Mouse (Mus musculus) thymus, postnatal 0 days (tissue): Measurements from ENCODE around the gene Tnni2. TPM values are rescaled to one million over a fixed set of nuclear protein-coding genes. Genes with fewer than 3 reads are reported as not detected.

Source experiments
- DNase-seq: peaks from one replicate; pipeline ENCODE4 v3.0.0-alpha.2; 2015; ENCODE audit warnings: low spot score
- polyA plus RNA-seq: library from polyadenylated mRNA; unstranded; fragments of >200 nt; fragmentation: Nextera tagmentation; extraction: Ambion mirVana; gene quantifications from 2 replicates; pipeline ENCODE4 v1.2.1, GENCODE M21; 2015

Tnni2 gene
- polyA plus RNA-seq, 1 experiment from 2014 or later, result 14.1 TPM

- no peak for DNase-seq
These were observed 17.2 kb downstream of the Tnni2 start for GRCm38 (mm10) chr7:142458676-142459298.

GRCm38 (mm10) chr7:142459299-142459691, 17.7 kb downstream of the Tnni2 start:
- no peak for DNase-seq

GRCm38 (mm10) chr7:142460636-142461077, 19.0 kb downstream of the Tnni2 start, which contains the start of gene Lsp1:
Lsp1 (plus strand) TSS chr7:142460809.
- DNase-seq, result peak; percentile 76

DNA sequence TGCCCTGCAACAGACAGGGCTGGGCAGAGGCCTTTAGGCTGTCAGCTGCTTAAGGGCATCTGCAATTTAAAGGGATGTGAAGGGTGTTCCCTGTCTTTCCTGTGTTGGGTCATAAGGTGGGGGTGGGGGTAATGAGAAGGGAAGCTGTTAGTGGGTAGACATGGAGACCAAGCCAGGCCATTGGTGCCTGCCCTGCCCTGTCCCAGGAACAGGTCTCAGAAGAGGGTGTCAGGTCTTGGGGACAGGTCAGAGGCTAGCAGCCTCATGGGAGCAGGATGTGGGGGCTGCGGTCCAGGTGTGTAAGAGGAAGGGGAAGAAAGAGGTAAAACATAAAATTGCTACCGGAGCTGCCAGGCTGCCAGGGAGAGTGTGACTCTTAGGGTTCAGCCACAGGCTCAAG, 19.8 kb downstream of the Tnni2 start:
- DNase-seq, result no peak

DNA sequence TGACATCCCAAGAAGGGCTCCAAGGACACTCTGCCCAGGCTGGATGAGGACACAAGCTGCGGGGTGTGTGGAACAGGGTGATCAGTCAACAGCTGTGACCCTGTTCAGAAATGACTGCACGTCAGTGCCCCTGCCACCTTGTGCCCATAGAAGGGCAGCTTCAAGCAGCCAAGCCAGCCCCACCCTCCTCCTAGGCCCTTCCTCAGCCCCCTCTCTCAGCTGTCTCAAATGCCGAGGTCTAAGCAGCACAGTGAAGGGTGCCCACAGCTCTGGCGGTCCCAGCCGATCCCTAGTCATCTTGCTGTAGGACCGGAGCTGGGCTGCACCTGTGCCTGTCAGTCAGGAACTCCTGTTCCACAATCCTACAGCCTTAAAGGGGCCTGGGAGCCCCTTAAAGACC, 20.6 kb downstream of the Tnni2 start:
- no peak for DNase-seq

- DNase-seq, result no peak
These were observed 21.0 kb downstream of the Tnni2 start for GRCm38 (mm10) chr7:142462594-142463078.

DNA sequence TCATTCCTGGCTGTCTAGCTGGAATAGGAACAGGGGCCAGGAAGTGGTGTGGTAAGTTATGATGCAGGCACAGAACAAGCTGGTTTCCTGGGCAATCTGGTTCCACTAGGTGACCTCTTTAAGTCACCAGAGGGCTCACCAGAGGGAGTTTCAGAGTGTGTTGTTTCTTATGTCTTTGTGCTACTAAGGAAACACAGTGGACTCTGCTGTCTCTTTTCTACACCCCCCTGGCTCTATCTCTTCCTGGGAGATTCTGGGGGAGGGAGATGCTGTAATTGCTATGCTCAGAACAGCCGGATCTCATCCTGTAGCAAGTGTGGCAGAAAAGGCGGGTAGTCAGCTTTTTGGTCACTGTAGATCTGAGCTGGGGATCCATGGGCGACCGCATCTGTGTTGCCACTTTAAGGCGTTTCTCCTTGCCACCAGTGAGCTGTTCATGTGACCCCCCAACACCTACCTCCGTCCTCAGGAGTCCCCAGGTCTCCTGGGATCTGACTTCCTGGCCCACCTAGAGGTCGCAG, 28.6 kb downstream of the Tnni2 start:
- no peak for DNase-seq

GRCm38 (mm10) chr7:142470808-142471413, 29.3 kb downstream of the Tnni2 start:
- DNase-seq, result no peak

DNA sequence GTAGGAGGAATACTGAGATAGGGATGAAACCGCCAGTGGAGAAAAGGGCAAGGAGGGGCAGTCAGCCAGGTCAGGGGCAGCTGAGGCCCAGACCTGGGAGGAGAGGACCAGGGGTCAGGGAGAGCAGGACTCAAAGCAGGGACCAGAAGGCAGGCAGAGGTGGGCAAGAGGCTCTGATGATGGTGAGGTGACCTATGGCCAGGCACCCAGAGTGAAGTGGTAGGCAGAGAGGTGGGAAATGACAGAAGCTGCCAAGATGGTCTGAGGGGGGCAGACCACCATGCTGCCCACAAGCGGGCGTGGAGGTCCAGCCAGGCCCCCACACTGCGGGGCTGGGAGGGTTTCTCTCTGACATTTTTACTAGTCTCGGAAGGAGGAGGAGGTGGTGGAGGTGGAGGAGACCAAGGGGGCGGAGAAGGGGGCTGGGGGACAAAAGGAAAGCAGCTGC, 29.8 kb downstream of the Tnni2 start:
- no peak for DNase-seq

- no peak for DNase-seq
These were observed 30.4 kb downstream of the Tnni2 start for GRCm38 (mm10) chr7:142471884-142472570.

DNA sequence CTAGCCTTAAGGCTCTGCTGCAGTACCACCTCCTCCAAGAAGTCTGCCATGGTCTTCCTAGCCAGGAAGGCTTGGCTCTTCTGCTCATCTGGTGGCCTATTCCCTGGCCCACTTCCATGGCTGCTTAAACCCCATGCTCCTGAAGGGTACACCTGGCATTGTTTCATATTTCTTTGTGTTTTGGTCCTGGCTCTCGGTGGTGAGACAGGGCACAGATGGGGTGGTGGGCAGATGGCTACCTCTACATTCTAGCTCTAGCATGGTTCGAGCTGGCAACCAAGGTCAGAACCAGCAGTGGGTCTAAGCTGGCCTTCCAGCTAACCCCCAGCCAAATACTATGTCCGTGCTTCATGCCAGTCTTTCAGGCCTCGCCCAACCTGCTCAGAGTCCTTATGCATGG, 31.3 kb downstream of the Tnni2 start:
- no peak for DNase-seq

DNA sequence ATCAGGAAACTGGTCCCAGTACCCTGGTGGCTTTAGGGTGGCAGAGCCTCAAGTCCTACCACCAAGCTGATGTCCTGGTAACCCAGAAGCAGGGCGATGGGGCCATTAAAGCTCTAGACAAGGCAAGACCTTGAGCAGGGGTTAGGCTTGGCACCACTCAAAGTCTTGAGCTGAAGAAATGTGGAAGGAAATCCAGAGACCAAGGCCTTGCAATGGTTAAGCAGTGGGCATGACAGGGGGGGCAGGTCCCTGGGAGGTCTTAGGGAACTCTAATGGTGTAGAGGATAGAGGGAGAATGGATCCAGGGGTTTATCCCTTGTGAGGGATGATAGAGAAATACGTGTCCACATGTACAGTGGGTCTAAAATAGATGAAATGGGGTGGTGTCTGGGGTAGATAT, 31.9 kb downstream of the Tnni2 start:
- no peak for DNase-seq

DNA sequence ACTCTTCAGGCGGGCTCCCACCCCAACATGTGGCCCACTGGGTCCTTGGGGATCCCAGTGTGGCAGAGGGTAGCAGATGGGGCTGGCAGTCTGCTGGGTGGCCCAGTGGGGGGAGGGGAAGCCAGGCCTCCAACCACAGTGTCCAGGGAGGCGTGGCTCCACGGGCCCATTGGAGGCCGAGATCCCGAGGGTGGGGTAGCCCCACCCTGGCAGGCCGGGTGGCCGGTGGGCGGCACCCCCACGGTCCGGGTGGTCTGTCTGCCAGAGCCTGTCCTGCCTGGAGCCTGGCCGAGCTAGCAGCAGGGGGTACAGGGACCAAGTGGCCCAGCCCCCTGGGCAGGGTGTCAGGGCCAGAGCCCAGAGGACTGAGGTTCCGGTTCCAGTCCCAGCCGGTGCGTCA, 33.2 kb downstream of the Tnni2 start:
- DNase-seq, result no peak

DNA sequence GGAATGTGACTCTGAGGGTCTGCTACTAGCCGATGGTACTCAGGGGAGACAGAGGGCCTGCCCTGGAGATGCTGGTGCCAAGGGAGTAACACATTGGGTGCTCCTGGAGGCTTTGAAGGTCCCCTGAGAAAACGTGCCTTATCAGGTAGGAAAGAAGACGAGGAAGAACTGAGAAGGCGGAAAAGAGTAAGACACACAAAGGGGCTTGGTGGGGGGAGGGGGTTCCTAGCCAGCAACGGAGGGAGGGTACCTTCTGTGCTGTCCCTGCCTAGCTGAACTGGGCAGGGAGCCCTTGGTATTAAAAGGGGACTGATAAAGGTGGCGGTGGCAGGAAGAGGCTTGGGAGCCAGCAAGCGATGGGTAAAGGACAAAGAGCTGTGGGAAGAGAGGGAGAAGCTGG, 34.0 kb downstream of the Tnni2 start:
- no peak for DNase-seq

GRCm38 (mm10) chr7:142476271-142476670, 34.7 kb downstream of the Tnni2 start:
- no peak for DNase-seq

DNA sequence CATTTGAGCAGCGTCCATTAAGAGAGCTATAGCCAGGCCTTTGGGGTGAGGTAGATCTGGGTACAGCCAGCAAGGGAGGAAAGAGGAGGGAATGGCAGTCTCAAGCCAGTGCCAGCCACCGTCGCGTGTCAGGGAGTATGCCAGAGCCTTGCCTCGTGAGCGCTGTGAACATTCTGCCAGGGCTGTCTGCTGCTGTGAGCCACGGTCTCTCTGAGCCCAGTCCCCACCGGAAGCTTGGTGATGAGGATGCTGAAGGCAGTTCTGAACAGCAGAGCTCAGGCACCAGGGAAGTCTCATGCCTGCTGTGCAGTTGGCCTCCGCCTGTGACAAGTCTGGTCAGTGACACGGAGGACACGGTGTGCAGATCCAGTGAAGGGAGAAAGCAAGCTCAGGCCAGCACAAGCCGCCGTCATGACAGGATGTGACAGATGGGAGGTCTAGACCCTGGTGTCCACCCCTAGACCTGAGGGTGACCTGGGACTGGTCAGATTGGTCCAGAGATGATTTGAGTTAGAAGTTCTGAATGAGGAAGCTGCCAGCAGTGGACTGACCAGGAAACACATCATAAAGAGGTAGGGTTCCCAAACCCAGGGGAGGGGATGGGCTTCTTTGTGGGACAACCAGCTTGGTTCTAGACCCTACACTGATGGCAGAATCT, 35.3 kb downstream of the Tnni2 start:
- DNase-seq, result no peak

DNA sequence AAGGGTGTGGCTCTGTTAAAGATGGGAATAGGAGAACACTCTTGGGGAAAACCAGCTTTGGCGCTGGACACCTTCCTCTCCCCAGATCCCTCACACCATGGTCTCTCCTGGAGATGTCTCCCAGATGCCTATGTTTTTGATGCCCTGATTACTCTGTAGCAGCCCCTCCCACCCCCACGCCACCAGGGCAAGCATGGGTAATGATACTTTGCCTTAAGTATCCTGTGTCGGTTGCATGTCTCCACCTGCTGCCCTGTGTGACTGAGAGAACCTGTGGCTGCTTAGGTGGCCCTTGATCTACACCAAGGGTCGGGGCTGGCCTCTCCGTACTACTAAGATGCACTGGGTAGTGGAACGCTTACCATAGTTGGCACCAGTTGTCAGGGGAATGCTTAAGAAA, 36.4 kb downstream of the Tnni2 start:
- no peak for DNase-seq

DNA sequence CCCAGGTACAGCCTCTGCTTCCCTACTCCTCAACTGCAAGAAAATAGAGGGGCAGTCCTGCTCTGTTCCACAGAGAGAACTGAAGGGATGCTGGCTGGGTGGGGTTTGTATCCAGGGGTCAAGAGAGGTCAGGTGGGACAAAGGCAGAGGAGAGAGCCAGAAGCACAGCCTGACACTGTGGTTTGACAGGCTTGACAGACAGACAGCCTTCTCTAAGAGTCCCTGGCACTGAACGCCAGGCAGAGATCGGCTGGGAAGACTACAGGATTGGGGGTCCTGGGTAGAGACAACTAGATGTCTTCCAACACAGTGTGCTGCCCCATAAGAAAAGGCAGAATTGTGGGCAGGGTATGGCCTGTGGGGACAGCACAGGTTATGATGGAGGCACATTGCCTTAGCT, 37.0 kb downstream of the Tnni2 start:
- no peak for DNase-seq

- DNase-seq, result no peak
These were observed 37.7 kb downstream of the Tnni2 start for GRCm38 (mm10) chr7:142479307-142479706.

DNA sequence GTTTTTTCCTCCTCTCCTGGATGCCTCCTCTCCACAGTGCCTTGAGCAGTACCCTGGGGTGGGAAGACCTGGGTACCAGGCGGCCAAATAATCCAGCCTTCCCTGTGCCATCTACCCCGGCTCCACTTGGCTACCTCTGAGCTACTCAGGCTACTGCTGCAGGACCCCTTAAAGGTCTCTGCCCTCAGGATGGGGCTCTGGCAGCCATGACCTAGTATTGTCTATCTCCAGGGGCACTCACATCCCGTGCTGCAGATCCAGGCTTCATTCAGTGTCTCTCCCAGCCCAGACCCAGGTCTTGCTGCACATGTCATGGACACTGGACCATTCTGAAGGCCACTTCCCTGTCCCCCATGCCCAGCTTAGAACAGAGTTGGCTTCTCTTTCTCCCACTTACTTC, 38.3 kb downstream of the Tnni2 start:
- no peak for DNase-seq

- peak; percentile 32 for DNase-seq
These were observed 39.1 kb downstream of the Tnni2 start for GRCm38 (mm10) chr7:142480661-142481060.

DNA sequence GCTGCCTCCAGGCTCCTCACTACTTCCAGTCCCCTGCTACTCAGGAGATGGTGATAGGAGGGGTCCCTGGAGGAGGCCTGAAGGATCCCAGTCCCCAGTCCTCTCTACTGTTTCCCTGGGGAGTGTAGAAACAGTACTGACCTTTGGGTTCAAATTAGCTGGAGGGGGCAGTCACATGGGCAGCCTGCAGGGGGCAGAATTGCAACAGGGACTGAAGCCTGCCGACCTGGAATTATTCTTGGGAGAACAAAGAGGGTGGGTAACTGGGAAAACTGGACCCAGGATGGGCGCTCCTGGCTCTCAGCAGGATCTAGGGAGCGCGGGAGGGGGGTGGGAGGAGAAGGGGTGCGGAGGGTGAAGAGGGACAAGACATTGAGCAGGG, 39.6 kb downstream of the Tnni2 start:
- DNase-seq, result peak; percentile 45
